In genomic region chr5:117096716-117097115, GRCm38 (mm10) we compare ENCODE assay signal across 9 mouse cellular contexts. TPM values are rescaled to one million over a fixed set of nuclear protein-coding genes. Genes with fewer than 3 reads are reported as not detected.
DNase-seq lines count a peak whose midpoint lies in the region; ATAC-seq and TF ChIP-seq lines count a peak whose summit lies in the region.
"Had no signal": no experiment of that assay in that cellular context is flagged by ENCODE, and none has a peak within 500 bp of the region (broad histone marks: within the 10 kb centered on the region; RNA-seq: fewer than 3 reads in every experiment).

No protein-coding gene starts in this region.

- no peak overlapping the region for H3K9ac ChIP-seq in kidney, embryonic 15.5 days
- H3K9ac ChIP-seq: embryonic facial prominence, embryonic 15.5 days had no signal

- 54% methylated on average over 3 of the region's 3 CpGs for WGBS in kidney, embryonic 15.5 days

- H3K9me3 ChIP-seq in kidney, embryonic 15.5 days (replicated peaks), result no peaks in the 10 kb centered on the region
- H3K9me3 ChIP-seq: embryonic facial prominence, embryonic 15.5 days had no signal

- no peak overlapping the region for H3K27ac ChIP-seq in kidney, embryonic 15.5 days
- no peak overlapping the region for H3K27ac ChIP-seq in cortical plate, adult 2 months (ENCODE audit: insufficient read depth, low read length)
- H3K27ac ChIP-seq: embryonic facial prominence, embryonic 15.5 days had no signal

- no peak overlapping the region for H3K4me3 ChIP-seq in kidney, embryonic 15.5 days (replicated peaks)
- no peak overlapping the region for H3K4me3 ChIP-seq in cortical plate, adult 2 months (ENCODE audit: insufficient read depth, low read length)
- H3K4me3 ChIP-seq: embryonic facial prominence, embryonic 15.5 days had no signal

- H3K27me3 ChIP-seq in kidney, embryonic 15.5 days, result no peaks in the 10 kb centered on the region
- H3K27me3 ChIP-seq: embryonic facial prominence, embryonic 15.5 days had no signal

- peak; percentile 61 for DNase-seq in kidney, adult 18-20 months
- peak; percentile 72 for DNase-seq in CD4-positive, CD25-positive, alpha-beta regulatory T cell, adult 2 months (ENCODE audit: low read depth, low spot score)
- peak; percentile 83 for DNase-seq in NIH3T3 (ENCODE audit: low read depth)
- peak; percentile 71 to 80 for DNase-seq in kidney, postnatal 4 days
- peak; percentile 72 for DNase-seq in mesoderm, embryonic 11.5 days (ENCODE audit: low read depth, low spot score)
- DNase-seq in yolk sac, embryonic 10.5 days (ENCODE audit: low spot score), result no peak

- H3K4me1 ChIP-seq in kidney, embryonic 15.5 days, result no peaks in the 10 kb centered on the region
- no peaks in the 10 kb centered on the region for H3K4me1 ChIP-seq in cortical plate, adult 2 months (ENCODE audit: control insufficient read depth, insufficient read depth, low read length)
- H3K4me1 ChIP-seq: embryonic facial prominence, embryonic 15.5 days had no signal

- TF ChIP-seq POLR2A in cortical plate, adult 2 months (IDR thresholded peaks at IDR 0.05; ENCODE audit: extremely low read depth, insufficient read depth, low read length), result no peak

- H3K4me2 ChIP-seq in kidney, embryonic 15.5 days, result no peak overlapping the region
- H3K4me2 ChIP-seq: embryonic facial prominence, embryonic 15.5 days had no signal

- H3K36me3 ChIP-seq in kidney, embryonic 15.5 days, result peaks cover 96% of the 10 kb centered on the region

- ATAC-seq in kidney, embryonic 15.5 days (replicated peaks; ENCODE audit: low FRiP score), result no peak

- TF ChIP-seq CTCF in cortical plate, adult 2 months (IDR thresholded peaks at IDR 0.05; ENCODE audit: extremely low read depth, insufficient read depth, low read length), result peak; percentile 75

RNA-seq across cellular contexts. Expression of gene Suds3, which starts 19.2 kb away (rescaled TPM):
- 78.3 and 78.4 TPM in 2 replicates for polyA plus RNA-seq in kidney, embryonic 15.5 days (2015; fragmentation: Nextera tagmentation; extraction: Ambion mirVana)
- polyA plus RNA-seq in cortical plate, adult 2 months (2012; rRNA removed), result 110 and 129 TPM in 2 replicates

RNA-seq across cellular contexts. Expression of gene Taok3, which starts 23.2 kb away (rescaled TPM):
- polyA plus RNA-seq in kidney, embryonic 15.5 days (2015; fragmentation: Nextera tagmentation; extraction: Ambion mirVana), result 16.8 and 17.1 TPM in 2 replicates
- 40.6 and 45.7 TPM in 2 replicates for polyA plus RNA-seq in cortical plate, adult 2 months (2012; rRNA removed)
